Mouse (Mus musculus) cerebellum, adult 11 months (tissue): ENCODE measurements at regions not wholly inside any gene's neighbourhood (a gene's known extent, or its start where the extent isn't known, plus 50 kb on each side); places are given as distances from the start of the nearest gene placed in this dataset.

Source experiments
- DNase-seq: peaks from one replicate; pipeline ENCODE4 v3.0.0; 2022

DNA sequence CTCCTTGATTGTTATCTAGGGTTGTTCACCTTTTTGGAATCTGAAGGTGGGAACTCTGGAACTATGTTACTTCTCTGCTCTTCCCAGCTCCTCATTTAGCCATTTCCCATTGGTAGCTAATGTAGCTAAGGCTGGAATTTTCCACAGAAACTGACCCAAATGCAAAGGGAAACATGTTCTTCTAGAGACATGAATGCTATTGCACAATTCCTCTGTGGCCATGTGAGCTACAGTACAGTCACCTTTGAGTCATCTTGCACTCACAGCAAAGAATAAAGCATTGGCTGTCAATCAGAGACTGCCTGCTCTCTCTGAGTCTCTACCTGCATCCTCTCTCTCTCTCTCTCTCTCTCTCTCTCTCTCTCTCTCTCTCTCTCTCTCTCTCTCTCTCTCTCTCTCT, 378.1 kb downstream of the Dcdc2c start:
- no peak for DNase-seq

DNA sequence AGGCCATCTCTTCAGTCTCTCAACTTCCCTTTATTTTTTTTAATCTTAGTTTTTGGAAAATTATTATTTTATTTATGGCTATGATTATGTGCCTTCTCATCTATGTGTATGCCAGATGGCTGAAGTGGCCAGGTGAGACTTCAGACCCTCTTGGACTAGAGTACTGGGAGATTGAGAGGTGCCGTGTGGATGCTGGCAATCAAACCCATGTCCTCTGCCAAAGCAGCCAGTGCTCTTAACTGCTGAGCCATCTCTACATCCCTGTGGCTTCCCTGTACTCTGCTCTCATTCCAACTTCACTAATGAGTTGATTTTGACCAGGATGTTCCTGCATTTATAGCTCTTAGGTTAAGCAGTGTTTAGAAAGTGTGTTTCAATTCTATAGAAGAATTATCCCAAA, 393.4 kb downstream of the Dcdc2c start:
- no peak for DNase-seq

DNA sequence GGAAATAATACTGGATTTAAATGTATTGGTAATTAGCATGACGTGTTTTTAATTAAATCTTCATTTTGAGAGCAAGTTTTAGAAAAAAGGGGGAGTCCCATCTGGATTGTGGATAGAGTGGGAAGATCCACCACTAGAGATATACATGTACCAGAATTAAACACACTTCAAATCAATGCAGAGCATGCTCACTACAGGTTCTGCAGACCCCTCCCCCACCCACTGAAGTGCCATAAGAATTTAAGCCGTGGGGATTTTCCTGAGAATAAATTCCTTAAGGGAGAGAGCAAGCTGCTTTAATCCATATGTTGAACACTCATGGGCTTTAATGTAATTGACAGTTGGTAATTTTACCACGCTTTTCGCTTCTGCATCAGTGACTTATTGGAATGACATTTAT, 401.4 kb downstream of the Dcdc2c start:
- no peak for DNase-seq

DNA sequence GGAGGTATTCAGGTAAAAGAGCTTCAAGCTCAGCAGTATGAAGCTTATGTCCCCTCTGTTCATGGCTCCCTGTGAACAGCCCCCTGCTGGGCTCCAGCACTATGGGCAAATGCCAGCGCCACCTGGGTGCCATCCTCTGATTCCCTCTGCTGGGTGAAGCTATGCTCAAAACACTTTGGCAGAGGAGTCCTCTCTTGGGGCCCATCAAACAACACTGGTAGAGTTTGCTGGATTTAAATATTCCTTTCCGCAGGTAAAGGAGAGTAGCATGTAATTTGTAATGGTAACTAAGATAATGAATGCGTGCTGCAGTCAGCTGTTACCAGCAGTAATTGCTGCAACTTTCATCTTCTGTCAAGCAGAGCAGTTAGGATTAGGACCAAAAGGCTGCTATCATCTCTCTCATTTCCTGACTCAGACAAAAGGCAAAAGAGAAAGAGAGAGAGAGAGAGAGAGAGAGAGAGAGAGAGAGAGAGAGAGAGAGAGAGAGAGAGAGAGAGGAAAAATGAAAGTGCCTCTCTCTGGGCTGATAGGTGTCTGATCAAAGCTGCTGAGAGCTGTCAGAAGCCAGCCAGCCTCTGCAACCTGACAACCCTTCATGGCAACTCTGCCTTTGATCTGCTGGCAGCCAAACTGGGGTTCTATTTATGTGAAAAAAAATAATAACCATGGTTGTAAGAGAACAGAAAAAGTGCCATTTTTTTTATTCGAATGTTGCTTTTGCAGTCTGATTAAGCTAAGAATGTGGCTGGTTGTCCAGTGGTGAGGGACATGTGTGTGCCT, 416.2 kb downstream of the Dcdc2c start:
- no peak for DNase-seq

DNA sequence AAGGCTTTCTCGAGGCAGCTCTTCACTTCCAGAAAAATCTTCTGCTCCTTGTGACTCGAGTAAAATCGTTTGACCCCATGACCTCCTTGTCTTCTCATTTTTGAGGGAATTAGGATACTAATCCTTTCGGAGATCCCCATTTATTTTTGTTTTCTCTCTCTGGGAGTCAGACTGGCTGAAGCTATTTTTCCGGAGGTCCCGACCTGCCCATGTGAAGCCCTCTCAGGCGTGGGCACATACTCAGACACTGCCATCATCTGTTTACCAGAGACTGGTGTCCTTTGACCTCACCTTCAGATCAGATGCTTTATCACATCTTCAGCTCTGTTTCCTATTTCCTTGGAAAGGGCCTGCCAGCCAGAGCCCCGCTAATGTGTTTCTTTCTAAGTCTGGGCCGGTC, 429.4 kb downstream of the Dcdc2c start:
- no peak for DNase-seq

DNA sequence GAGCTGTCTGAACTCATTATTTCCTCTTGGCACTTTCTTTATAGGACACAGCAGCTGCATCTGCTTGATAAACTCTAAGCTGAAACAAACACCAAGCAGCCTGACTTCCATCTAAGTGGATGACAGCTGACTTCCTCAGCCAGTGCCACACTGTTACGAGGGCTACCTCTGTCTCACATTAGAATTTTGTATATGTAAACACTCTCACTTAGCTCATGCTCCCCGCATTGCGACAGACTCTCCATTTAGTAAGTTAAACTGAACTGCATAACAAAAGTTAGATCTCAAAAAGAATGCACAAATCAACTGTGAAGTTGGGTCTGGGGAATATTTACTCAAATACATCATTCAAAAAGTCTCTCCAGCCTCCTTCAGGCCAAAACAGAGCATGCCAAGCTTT, 432.1 kb downstream of the Dcdc2c start:
- no peak for DNase-seq

DNA sequence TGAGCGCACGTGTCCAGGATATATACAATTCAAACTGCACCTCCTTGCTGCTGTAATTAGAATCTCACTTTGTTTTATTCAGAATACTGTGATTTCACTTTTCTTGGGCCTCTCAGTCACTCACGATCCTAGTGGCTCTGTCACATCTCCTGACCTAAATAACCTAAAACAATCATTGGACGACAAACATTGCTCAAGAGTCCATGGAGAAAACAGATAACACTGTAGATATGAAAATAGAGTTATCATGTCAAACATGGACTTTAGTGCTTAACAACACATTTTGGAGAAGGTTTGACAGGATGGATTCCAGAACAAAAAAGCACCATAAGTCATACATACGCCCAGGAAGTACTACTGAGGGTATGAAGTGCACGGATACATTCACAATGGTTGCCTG, 461.5 kb downstream of the Dcdc2c start:
- no peak for DNase-seq

DNA sequence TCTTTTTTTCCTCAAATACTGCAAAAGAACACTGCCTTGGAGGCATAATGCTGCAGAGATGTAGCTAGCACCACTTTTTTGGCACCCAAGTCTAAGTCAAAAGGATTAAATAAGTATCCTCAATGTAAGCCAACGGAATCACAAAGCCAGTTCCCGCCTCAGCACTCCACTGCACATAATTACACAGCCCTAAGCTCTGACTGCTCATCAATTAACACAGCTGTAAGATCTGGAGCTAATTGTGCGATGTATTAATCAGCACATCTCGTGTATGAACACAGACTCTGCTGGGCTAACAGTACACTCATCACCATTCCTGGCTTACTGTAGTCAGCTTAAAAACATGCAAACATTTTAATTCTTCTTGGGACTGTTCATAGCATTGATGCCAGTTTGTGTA, 466.7 kb downstream of the Dcdc2c start:
- DNase-seq = no peak

DNA sequence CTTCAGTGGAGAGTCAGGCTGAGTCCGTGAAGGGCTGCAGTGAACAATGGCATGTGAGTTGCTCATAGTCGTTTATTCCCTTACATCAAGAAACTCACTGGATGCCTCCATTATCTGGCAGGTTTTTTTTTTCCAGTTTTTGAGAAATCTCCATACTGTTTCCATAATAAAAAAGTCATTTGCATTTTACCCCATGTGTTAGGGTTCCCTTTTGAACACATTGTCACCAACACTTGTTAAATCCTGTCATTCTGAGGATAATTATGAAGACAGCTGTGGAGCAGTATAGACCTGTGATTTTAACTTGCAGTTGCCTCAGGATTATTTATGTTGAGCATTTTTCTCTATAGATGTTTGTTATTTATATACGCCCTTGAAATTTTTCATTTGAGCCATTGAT, 475.6 kb downstream of the Dcdc2c start:
- no peak for DNase-seq

DNA sequence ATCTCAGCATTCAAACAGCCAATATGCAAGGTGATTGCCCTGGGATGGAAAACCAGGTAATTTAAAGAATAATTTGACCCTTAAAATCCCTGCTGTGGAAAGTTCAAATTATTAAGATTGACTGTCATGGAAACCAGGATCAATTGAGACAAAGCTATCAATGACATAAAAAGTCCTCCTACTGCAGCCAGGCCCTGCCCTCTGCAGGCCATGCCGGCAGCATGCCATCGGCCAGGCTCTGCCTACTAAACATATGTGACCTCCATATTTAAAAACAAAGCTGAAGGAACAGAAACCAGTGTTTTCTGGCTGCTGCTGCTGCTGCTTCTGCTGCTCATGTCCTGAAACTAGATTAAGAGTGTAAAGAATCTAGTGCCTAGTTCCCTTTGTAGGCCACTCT, 483.6 kb downstream of the Dcdc2c start:
- no peak for DNase-seq

DNA sequence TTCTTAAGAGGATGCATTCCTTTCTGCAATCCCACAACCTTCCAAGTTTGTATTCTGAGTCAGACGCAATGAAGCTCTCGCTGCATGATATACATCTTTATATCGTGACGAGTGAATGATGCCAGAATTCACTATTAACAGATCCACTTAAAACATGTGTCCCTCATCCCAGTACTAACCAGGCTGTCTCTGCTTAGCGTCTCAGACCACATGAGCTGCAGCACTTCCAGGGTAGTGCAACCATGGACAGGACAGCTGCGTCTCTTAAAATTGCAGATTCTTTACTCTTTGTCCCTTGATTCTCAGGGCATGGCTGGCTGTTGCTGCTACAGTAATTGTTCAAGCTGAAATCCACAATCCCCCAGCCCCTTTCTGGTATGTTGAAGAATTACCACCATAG, 491.9 kb downstream of the Dcdc2c start:
- no peak for DNase-seq

DNA sequence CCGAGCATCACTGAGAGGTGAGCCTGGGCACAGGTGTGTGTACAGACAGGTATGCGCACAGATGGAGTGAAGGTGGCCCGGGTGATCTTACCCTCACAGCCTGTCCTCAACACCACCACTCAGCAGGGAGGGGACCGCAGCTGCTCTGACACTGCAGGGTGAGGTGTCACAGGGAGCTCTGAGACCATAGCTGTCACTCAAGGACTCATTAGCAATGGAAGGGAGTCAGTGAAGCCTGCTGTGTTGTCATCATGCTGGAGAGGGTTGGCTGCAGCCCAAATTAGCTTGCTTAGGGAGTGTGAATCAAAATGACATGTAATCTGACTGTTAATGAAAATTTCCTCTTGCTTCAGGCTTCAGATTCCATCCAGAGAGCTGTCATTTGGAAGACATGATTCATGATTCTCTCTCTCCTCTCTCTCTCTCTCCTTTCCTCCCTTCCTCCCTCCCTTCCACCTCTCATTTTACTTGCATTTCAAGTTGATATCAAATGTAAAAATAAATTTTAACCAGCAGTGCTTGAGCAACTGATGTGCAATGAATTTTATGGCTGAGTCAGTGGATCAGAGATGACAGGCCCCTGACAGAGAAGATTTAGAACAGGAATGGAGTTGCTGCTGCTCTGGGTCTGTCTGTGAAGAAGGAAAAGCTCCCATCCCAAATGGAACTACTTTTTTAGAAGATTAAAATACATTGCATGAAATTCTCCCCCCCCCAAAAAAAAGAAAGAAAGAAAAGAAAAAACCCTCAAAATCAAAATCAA, 496.5 kb downstream of the Dcdc2c start:
- no peak for DNase-seq

DNA sequence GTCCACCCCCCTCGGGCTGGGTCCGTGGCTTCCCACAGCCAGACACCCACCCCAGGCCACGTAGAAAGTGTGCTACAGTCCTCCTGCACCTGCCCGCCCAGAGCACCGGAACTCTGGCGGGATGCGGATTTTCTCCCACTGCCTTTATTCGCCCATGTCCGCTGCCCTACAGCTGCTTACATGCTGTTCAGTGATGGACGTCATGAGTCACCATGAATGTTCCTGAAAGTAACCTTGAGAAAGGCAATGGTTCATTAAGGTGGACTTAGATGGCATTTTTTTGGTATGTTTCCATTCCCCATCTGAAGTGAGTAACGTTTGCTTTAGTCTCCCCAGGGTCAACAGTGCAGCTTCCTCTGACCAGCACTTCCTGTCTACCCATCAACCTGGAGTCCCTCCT, 497.8 kb downstream of the Dcdc2c start:
- no peak for DNase-seq

DNA sequence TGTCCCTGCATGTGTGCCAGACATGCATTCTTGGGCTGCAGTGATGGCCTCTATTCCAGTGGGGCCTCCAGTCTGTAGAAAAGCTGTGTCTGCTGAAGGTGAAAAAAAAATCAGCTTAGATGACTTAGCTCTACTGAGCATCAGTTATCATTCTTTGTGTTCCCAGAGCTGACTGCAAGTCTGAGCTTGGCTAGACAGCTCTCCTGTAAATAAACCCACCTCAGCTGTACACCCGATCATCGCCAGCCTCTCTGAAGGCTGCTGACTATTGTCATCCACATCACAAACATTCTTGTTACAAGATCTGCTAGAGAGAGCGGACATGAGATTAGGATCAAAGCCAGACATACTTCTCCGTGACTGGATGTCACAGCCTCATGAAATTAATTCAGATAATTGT, 504.2 kb downstream of the Dcdc2c start:
- DNase-seq = no peak

DNA sequence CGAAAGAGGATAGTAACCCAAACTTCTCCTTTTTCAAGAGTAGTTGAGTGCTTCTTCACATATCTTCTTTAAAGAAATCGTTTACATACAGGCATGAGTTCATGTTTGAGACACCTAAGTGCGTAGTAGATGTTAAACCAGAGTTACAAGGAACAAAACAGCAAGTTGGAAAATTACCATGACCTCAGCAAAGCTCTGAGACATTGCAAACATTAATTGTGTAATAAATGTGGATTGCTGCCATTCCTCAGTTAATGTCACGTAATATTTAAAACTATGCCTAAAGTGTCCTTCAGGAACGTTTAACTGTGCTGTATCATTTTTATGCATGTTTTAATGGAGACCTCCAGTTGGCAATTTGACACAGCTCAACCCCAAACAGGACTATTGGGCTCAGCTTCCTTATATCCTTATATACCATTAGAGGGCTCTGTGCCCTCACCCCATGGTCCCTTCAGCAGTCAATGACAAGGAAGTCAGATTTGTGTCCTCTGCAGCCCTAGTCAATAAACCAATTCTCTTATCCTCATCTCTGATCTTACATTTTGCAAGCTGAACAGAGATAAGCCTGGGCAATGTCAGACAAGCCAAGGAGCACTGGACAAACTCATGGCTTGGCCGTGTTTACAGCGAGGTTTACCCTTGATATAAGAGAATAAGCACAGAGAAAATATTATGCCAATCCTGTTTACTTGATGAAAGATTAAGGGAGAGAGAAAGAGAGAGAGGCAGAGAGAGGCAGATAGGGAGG, 513.9 kb downstream of the Dcdc2c start:
- no peak for DNase-seq

DNA sequence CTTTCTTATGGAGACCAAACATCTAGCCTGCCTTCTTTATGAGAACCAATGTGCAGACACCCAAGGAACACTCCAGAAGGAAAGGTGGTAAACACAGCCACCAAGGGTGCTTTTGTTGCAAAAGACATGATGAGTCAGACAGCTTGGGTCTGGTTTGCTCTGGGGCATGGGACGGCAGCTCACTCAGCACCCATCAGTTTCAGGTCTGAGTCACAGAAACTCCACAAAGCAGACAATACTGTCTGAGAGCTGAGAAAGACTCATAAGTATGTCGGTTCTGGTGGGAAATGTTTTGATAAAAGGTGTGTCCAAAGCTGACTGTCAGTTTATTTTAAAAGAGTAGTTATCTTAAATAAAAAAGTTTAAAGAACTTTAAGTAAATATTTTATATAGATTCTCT, 553.0 kb downstream of the Dcdc2c start:
- no peak for DNase-seq

DNA sequence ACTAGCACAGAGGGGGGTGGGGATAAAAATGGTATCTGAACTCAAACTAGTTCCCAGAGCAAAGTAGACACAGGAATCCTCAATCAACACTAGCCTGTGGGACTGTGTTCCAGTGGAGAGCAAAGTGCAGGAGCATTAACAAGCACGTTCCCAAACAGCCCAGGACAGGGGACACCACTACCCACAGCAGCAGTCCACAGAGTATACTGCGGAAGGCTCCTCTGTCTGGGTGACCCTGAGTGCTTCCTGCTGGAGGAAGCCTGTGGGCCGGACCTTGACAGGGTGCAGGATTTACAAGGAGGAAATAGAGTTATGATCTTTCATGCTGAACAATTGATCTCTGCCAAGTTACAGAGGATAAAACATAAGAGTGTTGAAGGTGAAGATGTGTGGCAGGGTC, 560.0 kb downstream of the Dcdc2c start:
- DNase-seq = no peak

DNA sequence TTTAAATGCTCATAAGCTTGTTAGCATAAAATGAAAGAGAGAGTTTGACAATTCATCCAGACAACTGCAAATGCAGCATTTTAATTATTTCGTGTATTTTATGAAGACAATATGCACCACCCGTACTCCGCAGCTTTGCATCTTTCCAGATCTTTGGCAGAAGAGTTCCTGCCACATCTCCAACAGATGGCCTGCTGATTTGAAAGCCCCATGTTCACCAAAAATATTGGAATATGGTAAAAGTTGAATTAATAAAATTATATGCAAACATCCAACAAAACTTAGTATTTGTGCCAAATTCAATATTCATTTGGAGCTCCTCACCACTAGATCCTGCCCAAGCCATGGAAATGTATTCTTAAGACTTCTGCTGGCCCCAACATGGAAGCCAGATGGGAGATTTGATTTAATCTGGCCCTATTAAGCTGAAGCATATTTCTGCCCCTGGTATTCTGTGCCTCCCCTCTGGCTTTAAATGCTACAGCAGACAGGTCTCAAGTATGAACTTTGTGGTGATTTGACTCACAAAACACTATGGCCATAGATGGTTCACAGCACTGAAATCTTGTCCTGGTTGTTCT, 567.8 kb downstream of the Dcdc2c start:
- no peak for DNase-seq

DNA sequence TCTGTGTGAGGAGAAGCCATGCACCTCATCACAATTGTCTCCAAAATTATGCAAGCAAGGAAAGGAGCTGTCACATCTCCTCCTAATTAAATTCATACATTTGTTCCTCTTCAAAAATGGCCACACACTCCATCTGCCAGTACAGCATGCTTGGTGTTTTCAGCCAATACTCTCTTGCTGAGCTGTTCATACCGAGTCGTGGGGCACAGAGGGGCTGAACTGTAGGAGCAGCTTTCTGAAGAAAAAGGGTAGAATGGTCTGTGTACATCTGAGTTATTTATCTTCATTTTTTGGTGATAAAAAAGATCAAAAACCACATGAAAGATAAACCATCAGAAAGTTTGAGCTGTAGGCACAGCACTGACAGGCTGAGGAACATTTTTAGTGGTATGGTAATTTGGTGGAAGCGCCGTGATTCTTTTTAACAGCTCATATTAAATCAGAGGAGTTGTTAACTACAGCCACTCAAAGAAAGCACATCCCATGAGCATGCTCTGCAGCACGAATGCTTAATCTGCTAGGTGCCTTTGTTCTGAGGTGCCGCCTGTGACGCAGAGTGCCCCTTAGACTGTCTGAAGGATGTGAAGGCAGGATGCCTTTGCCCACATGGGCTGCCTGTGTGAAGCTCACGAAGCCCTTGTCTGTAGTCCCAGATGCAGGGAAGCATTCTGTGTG, 573.8 kb downstream of the Dcdc2c start:
- no peak for DNase-seq

DNA sequence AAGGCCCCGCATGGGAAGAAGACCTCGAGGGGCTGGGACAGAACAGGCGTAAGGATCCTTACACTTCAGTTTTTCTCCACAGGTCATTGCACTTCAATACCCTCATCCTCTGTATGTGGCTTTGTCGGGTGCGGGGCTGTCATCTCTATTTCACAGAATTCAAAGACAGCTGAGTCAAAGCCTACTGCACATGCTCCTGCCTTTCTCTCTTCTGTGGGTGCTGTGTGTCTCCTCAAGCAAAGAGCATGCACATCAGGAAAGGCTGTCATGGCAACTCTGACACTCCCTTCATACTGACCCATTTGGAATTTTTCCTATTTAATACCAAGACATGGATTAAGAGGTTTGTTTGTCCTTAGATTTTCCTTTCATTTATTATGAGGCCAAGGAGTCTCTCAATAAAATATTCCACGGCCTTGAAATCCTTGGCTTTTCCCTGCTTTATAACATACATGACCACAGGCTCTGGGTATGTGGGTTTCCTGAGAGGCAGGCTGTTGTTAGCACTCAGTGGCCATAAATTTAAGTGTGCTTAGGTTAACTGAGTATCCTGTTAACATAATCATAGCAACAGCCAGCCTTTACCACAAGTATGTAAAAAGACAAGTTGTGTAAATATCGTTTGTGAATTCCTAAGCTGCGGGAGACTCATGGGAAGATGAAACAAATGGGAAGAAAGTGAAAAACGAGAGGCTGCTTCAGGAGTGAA, 574.5 kb downstream of the Dcdc2c start:
- DNase-seq = no peak

DNA sequence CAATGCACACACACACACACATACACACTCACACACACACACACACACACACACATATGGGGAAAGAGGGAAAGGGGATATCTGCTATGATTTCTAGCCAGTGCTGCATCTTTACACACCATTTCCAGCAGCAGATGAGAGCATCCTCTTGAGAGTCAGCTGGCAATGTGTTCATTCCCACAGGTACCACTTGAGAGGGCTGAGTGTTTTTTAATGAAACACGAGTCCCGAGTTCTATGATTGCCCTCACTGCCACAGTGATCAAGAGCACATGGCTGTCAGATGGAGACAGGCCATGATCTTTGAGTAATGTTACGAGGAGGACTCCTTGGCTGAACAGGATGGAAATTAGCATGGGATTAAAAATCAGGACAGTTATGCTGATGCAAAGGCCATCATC, 589.3 kb downstream of the Dcdc2c start:
- DNase-seq = no peak

DNA sequence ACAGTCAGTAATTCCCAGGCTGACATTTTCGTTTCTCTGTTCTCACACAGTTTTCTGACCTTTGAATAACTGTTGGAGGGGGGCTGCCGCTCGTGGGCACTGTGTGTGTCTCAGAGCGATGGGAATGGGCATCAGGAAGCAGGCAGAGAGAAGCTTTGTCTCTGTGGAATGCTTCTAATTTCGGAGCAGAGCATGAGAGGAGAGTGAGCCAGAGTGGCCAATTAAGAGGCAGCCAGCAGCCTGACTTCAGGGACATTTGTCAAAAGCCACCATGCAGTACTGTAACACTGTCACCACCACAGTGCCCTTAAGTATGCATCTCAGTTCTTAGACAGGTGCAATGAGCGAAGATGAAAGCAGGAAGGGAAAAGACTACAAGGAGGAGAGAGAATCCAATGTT, 592.1 kb downstream of the Dcdc2c start:
- no peak for DNase-seq
